Mouse (Mus musculus) urinary bladder, postnatal 10 days (tissue): ENCODE data around the gene Rab34.

ENCODE experiments used
- DNase-seq: peaks from one replicate; pipeline ENCODE4 v3.0.0; 2022; ENCODE audit warnings: low spot score

Gene Rab34

GRCm38 (mm10) chr11:78164924-78165760 lies 23.1 kb upstream of the Rab34 start, which contains the start of gene Traf4:
Gene Traf4, minus strand, starts transcription at chr11:78165589.
- DNase-seq, result no peak

- DNase-seq, result no peak
These were observed 22.5 kb upstream of the Rab34 start for GRCm38 (mm10) chr11:78165761-78166109.

- DNase-seq, result no peak
These were observed 22.1 kb upstream of the Rab34 start for GRCm38 (mm10) chr11:78166161-78166560.

GRCm38 (mm10) chr11:78166640-78167039 lies 21.6 kb upstream of the Rab34 start:
- DNase-seq, result no peak

- DNase-seq, result no peak
These were observed 20.8 kb upstream of the Rab34 start for GRCm38 (mm10) chr11:78167257-78167959.

- no peak for DNase-seq
These were observed 19.4 kb upstream of the Rab34 start for GRCm38 (mm10) chr11:78168541-78169468.

GRCm38 (mm10) chr11:78170306-78170705 lies 17.9 kb upstream of the Rab34 start:
- no peak for DNase-seq

GRCm38 (mm10) chr11:78171328-78171727 lies 16.9 kb upstream of the Rab34 start:
- DNase-seq, result no peak

GRCm38 (mm10) chr11:78172034-78172747 lies 16.0 kb upstream of the Rab34 start:
- DNase-seq, result no peak

- DNase-seq, result no peak
These were observed 15.4 kb upstream of the Rab34 start for GRCm38 (mm10) chr11:78172748-78173383.

GRCm38 (mm10) chr11:78174506-78174905 lies 13.7 kb upstream of the Rab34 start:
- DNase-seq, result no peak

- DNase-seq, result no peak
These were observed 12.3 kb upstream of the Rab34 start for GRCm38 (mm10) chr11:78175771-78176401.

GRCm38 (mm10) chr11:78176402-78176862 lies 11.8 kb upstream of the Rab34 start, which contains the start of the genes Nek8 and Tlcd1:
Gene Nek8, minus strand, starts transcription at chr11:78176675.
Gene Tlcd1, plus strand, starts transcription at chr11:78176711.
- no peak for DNase-seq

GRCm38 (mm10) chr11:78176905-78177331 lies 11.3 kb upstream of the Rab34 start:
- no peak for DNase-seq

GRCm38 (mm10) chr11:78177437-78177836 lies 10.8 kb upstream of the Rab34 start:
- no peak for DNase-seq

GRCm38 (mm10) chr11:78177903-78178858 lies 10.0 kb upstream of the Rab34 start:
- DNase-seq, result peak; percentile 91

- DNase-seq, result no peak
These were observed 9.3 kb upstream of the Rab34 start for GRCm38 (mm10) chr11:78178859-78179437.

GRCm38 (mm10) chr11:78179438-78179999 lies 8.7 kb upstream of the Rab34 start:
- DNase-seq, result no peak
